Mouse (Mus musculus) NIH3T3 (cell line): ENCODE measurements around the gene Gm1043.
A peak's percentile ranks its signal among the peaks of the same experiment; 100 is the strongest.

Experiments
- DNase-seq: peaks from one replicate; pipeline ENCODE4 v3.0.0-alpha.2; 2012; ENCODE audit warnings: low read depth

Gene Gm1043

GRCm38 (mm10) chr5:37109280-37109849 lies 24.2 kb downstream of the Gm1043 start:
- DNase-seq, result peak; percentile 73

- no peak for DNase-seq
Observed at GRCm38 (mm10) chr5:37112389-37112788, 27.2 kb downstream of the Gm1043 start.

- no peak for DNase-seq
Observed at GRCm38 (mm10) chr5:37117126-37117525, 32.0 kb downstream of the Gm1043 start.

- peak; percentile 46 for DNase-seq
Observed at GRCm38 (mm10) chr5:37118242-37118641, 33.1 kb downstream of the Gm1043 start.

- DNase-seq, result no peak
Observed at GRCm38 (mm10) chr5:37121186-37121680, 36.1 kb downstream of the Gm1043 start.

- DNase-seq, result peak; percentile 74
Observed at GRCm38 (mm10) chr5:37131841-37132240, 46.7 kb downstream of the Gm1043 start.

GRCm38 (mm10) chr5:37141745-37142144 lies 56.6 kb downstream of the Gm1043 start:
- no peak for DNase-seq

- peak; percentile 65 for DNase-seq
Observed at GRCm38 (mm10) chr5:37147536-37147935, 62.4 kb downstream of the Gm1043 start.

GRCm38 (mm10) chr5:37150650-37151049 lies 65.5 kb downstream of the Gm1043 start:
- DNase-seq, result no peak

- DNase-seq, result no peak
Observed at GRCm38 (mm10) chr5:37154472-37154871, 69.3 kb downstream of the Gm1043 start.

- no peak for DNase-seq
Observed at GRCm38 (mm10) chr5:37158408-37158807, 73.2 kb downstream of the Gm1043 start.

- no peak for DNase-seq
Observed at GRCm38 (mm10) chr5:37162871-37163781, 78.0 kb downstream of the Gm1043 start.

GRCm38 (mm10) chr5:37176466-37176865 lies 91.3 kb downstream of the Gm1043 start:
- no peak for DNase-seq

GRCm38 (mm10) chr5:37177061-37177460 lies 91.9 kb downstream of the Gm1043 start:
- no peak for DNase-seq

GRCm38 (mm10) chr5:37178811-37179210 lies 93.6 kb downstream of the Gm1043 start:
- no peak for DNase-seq

- no peak for DNase-seq
Observed at GRCm38 (mm10) chr5:37179872-37180271, 94.7 kb downstream of the Gm1043 start.

- no peak for DNase-seq
Observed at GRCm38 (mm10) chr5:37180624-37181023, 95.5 kb downstream of the Gm1043 start.

- no peak for DNase-seq
Observed at GRCm38 (mm10) chr5:37184605-37185004, 99.4 kb downstream of the Gm1043 start.

GRCm38 (mm10) chr5:37190378-37190777 lies 105.2 kb downstream of the Gm1043 start:
- DNase-seq, result no peak

- no peak for DNase-seq
Observed at GRCm38 (mm10) chr5:37196196-37196595, 111.0 kb downstream of the Gm1043 start.

- peak; percentile 41 for DNase-seq
Observed at GRCm38 (mm10) chr5:37196666-37197250, 111.6 kb downstream of the Gm1043 start.

GRCm38 (mm10) chr5:37197423-37197822 lies 112.3 kb downstream of the Gm1043 start:
- DNase-seq, result no peak
